Mouse (Mus musculus) liver, adult 2 months (tissue): ENCODE measurements around the gene Pex7. TPM values are rescaled to one million over a fixed set of nuclear protein-coding genes. Genes with fewer than 3 reads are reported as not detected.
A peak's percentile ranks its signal among the peaks of the same experiment; 100 is the strongest.

Source experiments
- DNase-seq: peaks from one replicate; pipeline ENCODE4 v3.0.0-alpha.2; 2011; ENCODE audit warnings: low read depth, low spot score; ENCODE audit errors: extremely low read depth
- H3K27ac ChIP-seq: fragments of 200-500 bp; replicated peaks from 2 replicates; pipeline ENCODE4 v1.5.1; 2012; ENCODE audit warnings: low read depth, mild to moderate bottlenecking, control low read depth, inconsistent platforms, low read length; ENCODE audit not compliant: insufficient read depth
- H3K27me3 ChIP-seq: fragments of 200-500 bp; 2 replicates; pipeline ENCODE4 v1.6.1; 2012; ENCODE audit warnings: mild to moderate bottlenecking, moderate library complexity, low read length, inconsistent platforms; ENCODE audit not compliant: control insufficient read depth, insufficient read depth
- H3K36me3 ChIP-seq: fragments of 200-500 bp; 2 replicates; pipeline ENCODE4 v1.6.1; 2012; ENCODE audit warnings: low read length, inconsistent platforms; ENCODE audit not compliant: control insufficient read depth, insufficient read depth
- H3K4me1 ChIP-seq: fragments of 200-500 bp; 2 replicates; pipeline ENCODE4 v1.6.1; 2011; ENCODE audit warnings: low read length; ENCODE audit not compliant: control insufficient read depth, insufficient read depth
- H3K4me3 ChIP-seq: fragments of 200-500 bp; 2 replicates; pipeline ENCODE4 v1.5.1; 2011; ENCODE audit warnings: low read depth, mild to moderate bottlenecking, control low read depth, low read length, moderate library complexity; ENCODE audit not compliant: insufficient read depth
- H3K79me2 ChIP-seq: fragments of 200-500 bp; 2 replicates; pipeline ENCODE4 v1.6.1; 2012; ENCODE audit warnings: inconsistent platforms, mild to moderate bottlenecking, low read length, moderate library complexity; ENCODE audit not compliant: control insufficient read depth, insufficient read depth
- H3K9ac ChIP-seq: fragments of 200-500 bp; 2 replicates; pipeline ENCODE4 v1.6.1; 2012; ENCODE audit warnings: low read depth, mild to moderate bottlenecking, control low read depth, inconsistent platforms, low read length
- CTCF ChIP-seq: fragments of 200-500 bp; IDR thresholded peaks from 2 replicates; pipeline ENCODE4 v1.5.1; 2011; ENCODE audit warnings: low read depth, low read length, control low read depth
- POLR2A ChIP-seq: fragments of 200-500 bp; IDR thresholded peaks from 2 replicates; pipeline ENCODE4 v1.6.1; 2011; ENCODE audit warnings: low read length, control low read depth; ENCODE audit not compliant: insufficient read depth; ENCODE audit errors: extremely low read depth
- WGBS: fragments of 180-500 bp; shearing (Covaris S2); methylation state at CpG from one replicate; pipeline ENCODE4 v1.1.7; 2018; 5-methylcytosine and 5-hydroxymethylcytosine counted together
- polyA plus RNA-seq: library from polyadenylated mRNA; depleted of rRNA; stranded (reverse); fragments of >200 nt; gene quantifications from 2 replicates; pipeline ENCODE4 v1.2.3, GENCODE M21; 2012
- total RNA-seq: library from RNA; depleted of rRNA; stranded (reverse); fragments of >200 nt; gene quantifications from 2 replicates; pipeline ENCODE4 v1.2.3, GENCODE M21; 2014

Pex7 gene
- total and polyA plus RNA-seq, 2 experiments = 114 to 118 TPM

- no peak overlapping the region for H3K9ac ChIP-seq
- no peaks in the 10 kb centered on the region for H3K27me3 ChIP-seq
- WGBS = 76% methylated on average over 9 of the region's 9 CpGs
- no peak overlapping the region for H3K27ac ChIP-seq
- no peak for DNase-seq
- H3K36me3 ChIP-seq = no peaks in the 10 kb centered on the region
- TF ChIP-seq CTCF = no peak
- no peak for TF ChIP-seq POLR2A
- no peak overlapping the region for H3K4me3 ChIP-seq
- H3K4me1 ChIP-seq = peaks cover 39% of the 10 kb centered on the region
- H3K79me2 ChIP-seq = peaks cover 30% of the 10 kb centered on the region; the same call in 1 of the 2 replicates
Observed at GRCm38 (mm10) chr10:19941914-19942313, 34.4 kb upstream of the Pex7 start.

GRCm38 (mm10) chr10:19941063-19941462, 33.6 kb upstream of the Pex7 start:
- no peaks in the 10 kb centered on the region for H3K36me3 ChIP-seq
- peak; percentile 49 for DNase-seq
- no peak overlapping the region for H3K4me3 ChIP-seq
- peaks cover 38% of the 10 kb centered on the region for H3K4me1 ChIP-seq
- WGBS = 53% methylated on average over 6 of the region's 6 CpGs
- H3K27ac ChIP-seq = no peak overlapping the region
- H3K27me3 ChIP-seq = no peaks in the 10 kb centered on the region
- H3K9ac ChIP-seq = no peak overlapping the region
- peaks cover 30% of the 10 kb centered on the region; the same call in 1 of the 2 replicates for H3K79me2 ChIP-seq
- TF ChIP-seq POLR2A (no peak), CTCF (no peak)

- Histone ChIP-seq H3K27me3 (no peaks in the 10 kb centered on the region), H3K36me3 (no peaks in the 10 kb centered on the region), H3K27ac (no peak overlapping the region), H3K4me1 (peaks cover 36% of the 10 kb centered on the region), H3K79me2 (peaks cover 30% of the 10 kb centered on the region; the same call in 1 of the 2 replicates), H3K9ac (no peak overlapping the region), H3K4me3 (no peak overlapping the region)
- no peak for DNase-seq
- no peak for TF ChIP-seq POLR2A
- no peak for TF ChIP-seq CTCF
- 84% methylated on average over 8 of the region's 8 CpGs for WGBS
Observed at GRCm38 (mm10) chr10:19940626-19941025, 33.1 kb upstream of the Pex7 start.

GRCm38 (mm10) chr10:19940127-19940526, 32.6 kb upstream of the Pex7 start:
- TF ChIP-seq POLR2A (no peak), CTCF (no peak)
- Histone ChIP-seq H3K27ac (no peak overlapping the region), H3K4me1 (peaks cover 31% of the 10 kb centered on the region), H3K4me3 (no peak overlapping the region), H3K79me2 (peaks cover 32% of the 10 kb centered on the region; the same call in 1 of the 2 replicates), H3K27me3 (no peaks in the 10 kb centered on the region), H3K36me3 (no peaks in the 10 kb centered on the region), H3K9ac (no peak overlapping the region)
- WGBS = 83% methylated on average over 7 of the region's 7 CpGs
- DNase-seq = peak; percentile 59

- Histone ChIP-seq H3K27me3 (no peaks in the 10 kb centered on the region), H3K79me2 (peaks cover 38% of the 10 kb centered on the region; the same call in 1 of the 2 replicates), H3K27ac (peak overlapping the region; percentile 33), H3K36me3 (no peaks in the 10 kb centered on the region), H3K9ac (0 out of 2 replicates have a peak overlapping the region, but pooled peaks have one; percentile 30), H3K4me1 (peaks cover 26% of the 10 kb centered on the region), H3K4me3 (no peak overlapping the region)
- 20% methylated on average over 8 of the region's 8 CpGs for WGBS
- peak; percentile 75 for DNase-seq
- TF ChIP-seq CTCF = no peak
- no peak for TF ChIP-seq POLR2A
Observed at GRCm38 (mm10) chr10:19939282-19939705, 31.8 kb upstream of the Pex7 start.

GRCm38 (mm10) chr10:19938738-19939137, 31.2 kb upstream of the Pex7 start:
- H3K27me3 ChIP-seq = no peaks in the 10 kb centered on the region
- no peak overlapping the region for H3K9ac ChIP-seq
- H3K4me3 ChIP-seq = no peak overlapping the region
- WGBS = 56% methylated on average over 6 of the region's 6 CpGs
- TF ChIP-seq CTCF (no peak), POLR2A (no peak)
- peaks cover 26% of the 10 kb centered on the region for H3K4me1 ChIP-seq
- H3K79me2 ChIP-seq = peaks cover 38% of the 10 kb centered on the region; the same call in 1 of the 2 replicates
- no peak overlapping the region; the same call in 1 of the 2 replicates for H3K27ac ChIP-seq
- DNase-seq = peak; percentile 30
- no peaks in the 10 kb centered on the region for H3K36me3 ChIP-seq
